Mouse (Mus musculus) MEL (cell line): ENCODE measurements around the gene Apba2.

Source experiments
- CTCF ChIP-seq, 3 experiments: IDR thresholded peaks in 2 of 3; conservative IDR thresholded peaks in 1 of 3; 2 replicates each; pipeline ENCODE4 v1.5.1; 2011 to 2012; ENCODE audit warnings: low read length in 3 of 3, low read depth in 2 of 3, mild to moderate bottlenecking in 2 of 3, improper control_type of control experiment in 1 of 3, inconsistent platforms in 1 of 3, mixed read lengths in 1 of 3, moderate library complexity in 1 of 3; ENCODE audit not compliant: control insufficient read depth in 1 of 3, insufficient read depth in 1 of 3, poor library complexity in 1 of 3, severe bottlenecking in 1 of 3
- EP300 ChIP-seq, 2 experiments: IDR thresholded peaks; 2 replicates each; pipeline ENCODE4 v1.6.1; 2011; ENCODE audit warnings: improper control_type of control experiment in 2 of 2, low read length in 2 of 2, low read depth in 1 of 2, mild to moderate bottlenecking in 1 of 2
- GATA1 ChIP-seq: IDR thresholded peaks from 2 replicates; pipeline ENCODE4 v1.6.1; 2011; ENCODE audit warnings: low read depth, low read length, improper control_type of control experiment
- HCFC1 ChIP-seq: IDR thresholded peaks from 2 replicates; pipeline ENCODE4 v1.6.1; 2012; ENCODE audit warnings: low read depth, mild to moderate bottlenecking, inconsistent platforms, low read length, improper control_type of control experiment, moderate library complexity
- MAX ChIP-seq: IDR thresholded peaks from 2 replicates; pipeline ENCODE4 v1.6.1; 2011; ENCODE audit warnings: low read length, improper control_type of control experiment
- MXI1 ChIP-seq: IDR thresholded peaks from 2 replicates; pipeline ENCODE4 v1.6.1; 2011; ENCODE audit warnings: mild to moderate bottlenecking, low read depth, low read length, improper control_type of control experiment
- POLR2A ChIP-seq, 2 experiments: IDR thresholded peaks; 2 replicates each; pipeline ENCODE4 v1.6.1; 2011 to 2012; ENCODE audit warnings: low read length in 2 of 2, mild to moderate bottlenecking in 2 of 2, control low read depth in 1 of 2, improper control_type of control experiment in 1 of 2, low read depth in 1 of 2, moderate library complexity in 1 of 2; ENCODE audit not compliant: control insufficient read depth in 1 of 2, insufficient read depth in 1 of 2, poor library complexity in 1 of 2

DNA sequence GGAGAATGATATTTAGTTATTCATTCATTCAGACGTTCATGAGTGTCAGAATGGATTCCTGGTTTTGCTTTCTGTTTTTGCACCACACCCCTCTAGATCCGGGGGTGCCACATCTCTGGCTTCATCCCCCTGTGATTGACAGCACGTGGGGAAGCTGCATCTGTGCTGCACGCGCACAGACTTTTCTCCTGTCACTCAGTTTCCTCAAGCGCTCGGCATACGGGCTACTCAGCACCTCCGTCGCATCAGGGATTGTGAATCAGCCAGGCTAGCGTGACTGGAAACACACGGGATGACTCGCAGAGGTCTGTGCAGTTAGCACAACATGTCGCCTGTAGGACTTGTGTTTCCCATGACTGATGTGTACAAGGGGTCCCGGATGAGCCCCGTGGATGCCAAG lies 72.6 kb downstream of the Apba2 start:
- TF ChIP-seq HCFC1: no peak
- TF ChIP-seq MXI1: no peak
- TF ChIP-seq GATA1: no peak
- no peak for TF ChIP-seq POLR2A (IDR thresholded peaks at IDR 0.05; ENCODE audit: control insufficient read depth in 1 of 2, insufficient read depth in 1 of 2, low read depth in 1 of 2, low read length in 2 of 2, poor library complexity in 1 of 2)
- no peak for TF ChIP-seq MAX
- no peak for TF ChIP-seq EP300 (IDR thresholded peaks at IDR 0.05; ENCODE audit: low read depth in 1 of 2, low read length in 2 of 2)
- no peak for TF ChIP-seq CTCF (IDR thresholded peaks at IDR 0.05 in 2 of 3, conservative IDR thresholded peaks at IDR 0.05 in 1 of 3; ENCODE audit: control insufficient read depth in 1 of 3, insufficient read depth in 1 of 3, low read depth in 2 of 3, low read length in 3 of 3, poor library complexity in 1 of 3, severe bottlenecking in 1 of 3)
